ENCODE assay signal across 17 mouse cellular contexts in the genomic region with DNA sequence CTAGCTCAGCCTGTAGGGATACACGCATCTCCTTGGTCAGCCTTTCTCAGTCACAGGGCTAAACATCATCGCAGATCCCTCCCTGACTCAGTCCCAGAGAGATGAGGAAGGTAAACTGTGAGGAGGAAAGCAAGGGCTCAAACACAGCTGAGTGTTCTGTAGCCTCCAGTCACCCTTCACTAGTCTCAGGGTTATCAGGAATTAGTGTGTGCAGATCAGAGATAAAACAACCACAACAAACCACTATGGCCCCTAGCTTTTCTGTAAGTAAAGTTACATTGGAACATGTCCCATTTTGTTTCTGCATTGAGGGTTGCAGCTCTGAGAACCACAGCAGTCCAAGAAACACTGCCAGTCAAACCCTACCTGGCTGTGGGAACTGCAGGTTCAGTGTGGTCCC.
"Had no signal": no experiment of that assay in that cellular context is flagged by ENCODE, and none has a peak within 500 bp of the region (broad histone marks: within the 10 kb centered on the region; RNA-seq: fewer than 3 reads in every experiment).

No protein-coding gene starts in this region.

- H3K27ac ChIP-seq: liver, embryonic 15.5 days; lung, embryonic 15.5 days; midbrain, embryonic 10.5 days; midbrain, embryonic 12.5 days; midbrain, embryonic 15.5 days; neural tube, embryonic 12.5 days; stomach, embryonic 15.5 days; stomach, postnatal 0 days had no signal

- H3K4me3 ChIP-seq: liver, embryonic 15.5 days; lung, embryonic 15.5 days; megakaryocyte, embryonic 14.5 days; midbrain, embryonic 10.5 days; midbrain, embryonic 12.5 days; midbrain, embryonic 15.5 days; neural tube, embryonic 12.5 days; stomach, embryonic 15.5 days had no signal

- H3K27me3 ChIP-seq: liver, embryonic 15.5 days; lung, embryonic 15.5 days; midbrain, embryonic 12.5 days; midbrain, embryonic 15.5 days; neural tube, embryonic 12.5 days; stomach, embryonic 15.5 days had no signal

- H3K9me3 ChIP-seq: liver, embryonic 15.5 days; lung, embryonic 15.5 days; midbrain, embryonic 10.5 days; midbrain, embryonic 12.5 days; midbrain, embryonic 15.5 days; neural tube, embryonic 12.5 days; stomach, embryonic 15.5 days had no signal

- H3K9ac ChIP-seq: liver, embryonic 15.5 days; liver, postnatal 0 days; lung, embryonic 15.5 days; midbrain, embryonic 12.5 days; midbrain, embryonic 15.5 days; neural tube, embryonic 12.5 days; stomach, embryonic 15.5 days had no signal

- ATAC-seq: liver, postnatal 0 days; lung, postnatal 0 days; midbrain, embryonic 15.5 days had no signal

- H3K4me2 ChIP-seq: liver, embryonic 15.5 days; lung, embryonic 15.5 days; midbrain, embryonic 12.5 days; midbrain, embryonic 15.5 days; neural tube, embryonic 12.5 days; stomach, embryonic 15.5 days had no signal

- H3K4me1 ChIP-seq: liver, embryonic 15.5 days; lung, embryonic 15.5 days; megakaryocyte, embryonic 14.5 days; midbrain, embryonic 12.5 days; midbrain, embryonic 15.5 days; neural tube, embryonic 12.5 days; stomach, embryonic 15.5 days had no signal

- DNase-seq: liver, postnatal 0 days; lung, adult 2 months; lung, postnatal 14 days; right cerebral cortex, postnatal 14 days; thymus, adult 2 months; thymus, postnatal 25 days; thymus, postnatal 4 days had no signal

- H3K36me3 ChIP-seq: liver, embryonic 15.5 days; lung, embryonic 15.5 days; midbrain, embryonic 10.5 days; midbrain, embryonic 12.5 days; midbrain, embryonic 15.5 days; neural tube, embryonic 12.5 days; stomach, embryonic 15.5 days had no signal
